Mouse (Mus musculus) right cerebral cortex, postnatal 4 days (tissue): ENCODE results near the gene Sirt4.

ENCODE experiments used
- DNase-seq: peaks from one replicate; pipeline ENCODE4 v3.0.0-alpha.2; 2022

Sirt4 gene

GRCm38 (mm10) chr5:115491076-115491475, 6.6 kb upstream of the Sirt4 start:
- no peak for DNase-seq

- DNase-seq: no peak
Measured at GRCm38 (mm10) chr5:115490638-115491000, 6.1 kb upstream of the Sirt4 start.

GRCm38 (mm10) chr5:115489699-115490637, 5.4 kb upstream of the Sirt4 start:
- peak; percentile 76 for DNase-seq

- DNase-seq: peak; percentile 75
Measured at GRCm38 (mm10) chr5:115488841-115489698, 4.5 kb upstream of the Sirt4 start.

- no peak for DNase-seq
Measured at GRCm38 (mm10) chr5:115487942-115488580, 3.5 kb upstream of the Sirt4 start.

GRCm38 (mm10) chr5:115487353-115487752, 2.8 kb upstream of the Sirt4 start:
- DNase-seq: no peak

- DNase-seq: no peak
Measured at GRCm38 (mm10) chr5:115486726-115487125, 2.2 kb upstream of the Sirt4 start.

- DNase-seq: no peak
Measured at GRCm38 (mm10) chr5:115485489-115486205, 1.1 kb upstream of the Sirt4 start.

- DNase-seq: no peak
Measured at GRCm38 (mm10) chr5:115484996-115485395, 471 bp upstream of the Sirt4 start.

- DNase-seq: no peak
Measured at GRCm38 (mm10) chr5:115483385-115483784, 1.1 kb downstream of the Sirt4 start.

- no peak for DNase-seq
Measured at GRCm38 (mm10) chr5:115482390-115483265, 1.9 kb downstream of the Sirt4 start.

- DNase-seq: no peak
Measured at GRCm38 (mm10) chr5:115480101-115480500, 4.4 kb downstream of the Sirt4 start.

GRCm38 (mm10) chr5:115479561-115479960, 5.0 kb downstream of the Sirt4 start:
- DNase-seq: no peak

- no peak for DNase-seq
Measured at GRCm38 (mm10) chr5:115476107-115476727, 8.3 kb downstream of the Sirt4 start.

GRCm38 (mm10) chr5:115475337-115476106, 9.0 kb downstream of the Sirt4 start:
- peak; percentile 44 for DNase-seq

GRCm38 (mm10) chr5:115474174-115474828, 10.2 kb downstream of the Sirt4 start:
- DNase-seq: no peak

GRCm38 (mm10) chr5:115473191-115473590, 11.3 kb downstream of the Sirt4 start:
- no peak for DNase-seq

GRCm38 (mm10) chr5:115470766-115471531, 13.6 kb downstream of the Sirt4 start:
- peak; percentile 63 for DNase-seq

GRCm38 (mm10) chr5:115469791-115470190, 14.7 kb downstream of the Sirt4 start:
- DNase-seq: no peak
